Mouse (Mus musculus) kidney, adult 8-10 months (tissue): Measurements from ENCODE around the gene Slc22a14.

ENCODE experiments used
- DNase-seq, 2 experiments: peaks; one replicate each; pipeline ENCODE4 v3.0.0; 2022

Slc22a14 gene

GRCm38 (mm10) chr9:119192202-119192990 lies 173.0 kb downstream of the Slc22a14 start:
- DNase-seq: peak; percentile 83 to 86

DNA sequence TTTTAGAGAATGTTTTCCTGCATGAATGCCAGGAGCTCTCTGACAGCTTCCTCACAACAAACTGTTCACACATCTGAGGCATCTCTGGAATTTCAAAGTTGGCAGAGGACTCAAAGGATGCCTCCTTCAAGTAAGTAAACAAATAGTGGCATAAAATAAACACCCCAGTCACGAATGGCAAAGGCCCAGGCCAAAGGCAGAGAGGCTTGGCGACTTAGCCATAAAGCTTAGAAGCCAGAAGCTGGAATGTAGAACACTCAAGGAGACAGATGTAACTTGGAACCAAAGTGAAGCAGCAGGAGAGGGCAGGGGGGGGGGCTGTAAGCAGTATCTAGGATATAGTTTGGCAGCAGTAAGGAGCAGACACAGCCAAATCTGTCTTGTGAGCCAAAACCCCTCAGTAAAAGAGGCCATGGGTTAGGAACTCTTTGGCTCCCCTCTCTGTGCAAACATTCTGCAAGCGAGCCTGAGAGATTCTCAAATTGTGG lies 184.1 kb downstream of the Slc22a14 start:
- peak; percentile 53 to 82 for DNase-seq

DNA sequence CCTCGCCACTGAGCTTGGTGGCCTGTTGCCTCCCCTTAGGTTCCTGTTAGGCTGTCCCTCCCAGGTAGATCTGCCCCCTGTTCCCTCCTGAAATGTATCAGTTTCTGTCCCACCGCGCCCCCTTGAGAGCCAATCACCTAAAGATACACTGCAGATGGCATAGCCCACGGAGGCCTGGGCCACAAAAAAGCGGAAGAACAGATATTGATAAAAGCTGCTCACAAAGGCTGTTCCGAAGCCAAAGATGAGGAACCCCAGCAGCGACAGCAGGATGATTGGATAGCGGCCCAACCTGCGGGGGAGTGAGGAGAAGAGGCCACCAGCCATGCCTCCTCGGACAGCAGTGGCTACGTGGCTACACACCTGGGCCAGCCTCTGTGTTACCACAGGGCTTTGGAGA lies 186.1 kb downstream of the Slc22a14 start:
- no peak for DNase-seq

DNA sequence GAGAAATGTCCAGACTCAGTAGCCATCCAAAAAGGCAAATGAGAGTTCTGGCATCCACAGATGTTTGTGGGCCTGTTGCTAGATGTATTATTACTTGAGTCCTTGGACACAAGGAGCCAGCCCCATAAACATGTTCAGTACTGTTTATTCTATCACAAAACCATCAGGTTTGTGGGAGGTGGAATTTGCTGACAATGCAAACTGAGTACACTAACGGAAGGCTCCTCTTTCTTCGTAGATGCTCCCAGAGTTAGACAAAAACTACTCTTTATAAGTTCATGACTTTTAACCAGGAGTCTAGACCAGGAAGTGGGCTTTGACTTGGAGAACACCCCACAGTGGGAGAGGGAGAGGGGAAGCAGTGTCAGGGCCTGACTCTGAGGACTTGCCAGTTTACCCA lies 197.7 kb downstream of the Slc22a14 start:
- DNase-seq: no peak

DNA sequence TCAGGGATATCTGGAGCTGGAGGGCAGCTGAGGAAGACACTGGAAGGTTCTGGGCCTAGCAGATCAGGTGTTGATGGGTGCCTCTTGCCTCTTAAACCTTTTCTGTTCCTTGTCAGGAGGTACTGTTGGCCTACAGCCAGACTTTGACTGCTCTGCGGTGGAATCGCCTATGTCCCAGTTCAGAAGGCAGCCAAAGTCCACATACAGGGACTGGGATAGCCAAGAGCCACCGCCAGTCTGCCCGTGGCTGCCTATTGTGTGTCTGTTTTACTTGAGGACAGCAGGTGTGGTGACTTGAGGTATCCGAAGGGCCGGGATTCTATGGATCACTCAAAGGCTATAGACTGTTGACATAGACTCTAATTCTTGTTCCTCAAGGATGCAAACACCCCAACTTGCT lies 199.8 kb downstream of the Slc22a14 start:
- peak; percentile 82 to 89 for DNase-seq

GRCm38 (mm10) chr9:119164743-119165142 lies 200.6 kb downstream of the Slc22a14 start:
- peak; percentile 65 to 89 for DNase-seq

GRCm38 (mm10) chr9:119160689-119161088 lies 204.7 kb downstream of the Slc22a14 start:
- peak; percentile 93 for DNase-seq

DNA sequence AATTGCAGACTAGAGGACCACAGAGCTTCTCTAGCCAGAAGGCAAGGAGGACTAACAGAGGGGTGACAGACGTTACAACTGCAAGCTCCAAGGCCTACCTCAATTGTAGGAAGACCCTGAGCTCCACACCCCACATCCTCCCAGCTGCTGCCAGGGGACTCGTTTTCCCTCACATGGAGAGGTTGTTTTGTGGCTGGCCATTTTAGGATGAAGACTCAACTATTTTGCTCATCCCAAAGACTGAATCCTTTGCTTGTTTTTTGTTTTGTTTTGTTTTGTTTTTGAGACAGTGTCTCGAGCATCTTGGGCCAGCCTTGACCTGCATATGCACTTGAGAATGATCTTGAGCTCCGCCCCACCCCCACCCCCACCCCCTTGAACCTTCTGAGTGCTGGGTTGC lies 206.5 kb downstream of the Slc22a14 start, which contains the start of gene Gm47289:
TSS of gene Gm47289 (plus strand) at position 301 of the 400 bp plus-strand sequence.
- no peak for DNase-seq

DNA sequence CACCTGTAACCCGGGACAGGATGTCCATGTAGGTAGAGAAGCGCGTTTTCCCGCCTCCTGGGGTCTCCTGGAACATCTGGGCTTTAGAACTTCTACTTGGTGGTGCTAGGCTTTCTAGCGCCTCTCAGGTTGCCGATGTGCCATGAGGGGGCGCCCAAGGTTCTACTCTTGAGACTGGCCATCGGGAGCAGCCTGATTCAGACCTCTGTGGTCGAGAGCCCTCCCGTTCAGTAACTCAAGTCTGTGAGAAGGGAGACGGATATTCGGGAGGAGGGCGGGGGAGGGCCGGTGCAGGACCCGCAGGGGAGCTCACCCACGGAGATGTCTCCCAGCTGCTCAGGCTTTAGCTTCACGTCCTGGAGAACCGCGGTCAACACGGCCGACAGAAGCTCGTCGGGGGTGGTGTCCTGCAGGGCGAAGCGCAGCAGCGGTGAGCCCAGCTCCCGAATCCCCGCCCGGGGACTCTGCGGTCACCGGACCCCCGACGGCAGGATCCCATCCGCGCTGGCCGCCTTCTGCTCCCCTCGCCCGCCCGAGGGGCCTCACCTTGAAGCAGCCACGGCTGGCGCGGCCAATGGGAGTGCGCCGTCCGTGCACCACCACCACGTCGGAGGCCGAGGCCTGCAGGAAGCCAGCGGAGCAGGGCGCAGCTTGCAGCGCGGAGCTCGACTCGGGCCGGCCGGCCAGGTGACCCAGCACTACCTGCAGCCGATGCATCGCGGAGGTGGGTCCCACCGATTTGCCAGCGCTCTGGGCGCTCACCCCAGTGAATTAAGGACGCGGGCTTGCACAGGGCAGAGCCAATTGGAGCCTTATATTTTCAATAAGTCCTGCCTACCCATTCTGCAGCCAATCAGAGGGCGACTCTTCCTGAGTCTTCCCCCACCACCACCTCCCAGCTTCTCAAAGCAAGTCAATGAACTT lies 208.8 kb downstream of the Slc22a14 start, which contains the start of gene Acaa1b:
TSS of gene Acaa1b (minus strand) at position 816 of the 924 bp plus-strand sequence.
- DNase-seq: peak; percentile 88 to 93

GRCm38 (mm10) chr9:119155826-119156225 lies 209.5 kb downstream of the Slc22a14 start:
- DNase-seq: peak; percentile 32 to 49

GRCm38 (mm10) chr9:119155416-119155815 lies 209.9 kb downstream of the Slc22a14 start:
- peak; percentile 81 to 88 for DNase-seq

DNA sequence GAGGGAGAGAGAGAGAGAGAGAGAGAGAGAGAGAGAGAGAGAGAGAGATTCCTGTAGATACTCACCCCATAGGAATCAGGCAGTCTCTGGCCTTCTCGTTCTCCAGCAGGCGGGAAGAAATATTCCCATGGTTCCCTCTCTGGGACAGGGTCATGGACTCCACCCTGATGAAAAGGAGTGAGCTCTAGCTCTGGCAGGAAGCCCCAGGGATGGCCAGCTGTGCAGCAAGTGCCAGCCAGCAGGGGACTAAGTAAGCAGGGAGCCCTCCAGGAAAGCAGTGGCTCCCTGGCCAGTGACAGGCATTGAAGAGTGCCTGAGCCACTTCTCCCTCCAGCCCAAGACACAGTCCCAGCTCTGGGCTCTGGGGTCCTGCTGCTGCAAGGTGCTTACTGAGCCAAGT lies 213.6 kb downstream of the Slc22a14 start:
- no peak for DNase-seq

DNA sequence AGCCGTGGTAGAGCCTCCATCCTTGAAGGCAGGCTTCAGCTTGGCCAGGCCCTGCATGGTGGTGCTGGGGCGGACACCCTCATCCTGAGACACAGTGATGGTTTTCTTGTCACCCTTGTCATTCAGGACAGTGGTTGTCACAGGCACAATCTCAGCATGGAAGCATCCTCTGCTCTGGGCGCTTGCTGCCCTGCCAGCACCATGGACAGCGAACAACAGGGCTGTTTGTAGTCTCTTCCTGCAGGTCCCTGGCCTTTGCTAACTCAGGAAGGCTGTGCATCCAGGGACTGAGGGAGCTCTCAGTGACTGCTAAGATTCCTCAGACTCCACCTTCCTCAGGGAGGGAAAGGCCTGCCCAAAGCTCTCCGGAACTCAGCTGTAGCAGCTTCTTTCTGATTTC lies 215.8 kb downstream of the Slc22a14 start:
- DNase-seq: no peak

DNA sequence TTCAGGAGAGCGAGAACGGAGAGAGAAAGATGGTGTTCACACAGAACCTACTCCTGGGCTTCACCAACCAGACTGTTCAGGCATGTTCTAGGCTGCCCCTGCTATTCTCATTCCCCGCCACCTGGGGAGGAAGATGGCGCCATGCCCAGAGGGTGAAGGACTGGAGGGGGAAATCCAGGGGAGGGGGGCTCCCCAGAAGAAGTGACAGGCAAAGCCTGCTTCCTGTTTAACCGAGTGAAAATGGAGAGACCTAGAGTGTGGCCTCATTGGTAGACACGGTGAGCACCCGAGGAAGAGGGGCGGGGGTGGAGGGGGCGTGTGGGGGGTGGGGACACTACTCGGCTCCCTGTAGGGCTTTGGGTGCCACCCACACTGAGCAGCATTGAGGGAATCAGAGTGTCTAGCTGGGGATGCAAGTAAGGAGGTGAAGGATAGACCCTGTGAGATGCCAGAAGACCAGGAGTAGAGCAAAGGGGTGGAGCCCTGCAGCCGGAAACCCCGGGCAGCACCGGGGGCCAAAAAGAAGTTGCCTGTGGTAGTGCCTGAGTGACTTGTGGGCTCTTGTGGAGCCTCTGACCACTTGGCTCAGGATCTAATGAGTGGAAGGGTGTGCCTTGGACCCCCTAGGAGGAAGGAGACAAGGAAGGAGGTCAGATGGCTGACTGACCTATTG lies 219.1 kb downstream of the Slc22a14 start:
- DNase-seq: no peak

DNA sequence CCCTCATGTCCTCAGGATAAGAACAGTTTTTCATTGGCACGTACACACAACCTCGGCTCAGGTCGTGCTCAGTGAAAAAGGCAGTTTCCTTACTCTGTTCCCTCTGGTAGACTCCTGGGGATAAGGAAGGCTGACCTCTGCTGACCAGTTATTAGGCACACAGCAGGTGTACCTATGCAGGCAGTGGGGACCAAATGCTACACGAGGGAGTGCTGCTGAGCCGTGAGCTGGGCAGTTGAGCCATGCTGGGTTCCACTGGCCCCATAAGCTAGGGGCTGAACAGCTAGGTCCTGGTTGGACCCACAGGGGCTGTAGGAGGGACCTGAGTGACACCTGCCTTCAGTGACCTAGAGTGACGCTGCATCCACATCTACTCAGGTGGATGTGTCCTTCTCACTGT lies 219.7 kb downstream of the Slc22a14 start:
- DNase-seq: no peak

DNA sequence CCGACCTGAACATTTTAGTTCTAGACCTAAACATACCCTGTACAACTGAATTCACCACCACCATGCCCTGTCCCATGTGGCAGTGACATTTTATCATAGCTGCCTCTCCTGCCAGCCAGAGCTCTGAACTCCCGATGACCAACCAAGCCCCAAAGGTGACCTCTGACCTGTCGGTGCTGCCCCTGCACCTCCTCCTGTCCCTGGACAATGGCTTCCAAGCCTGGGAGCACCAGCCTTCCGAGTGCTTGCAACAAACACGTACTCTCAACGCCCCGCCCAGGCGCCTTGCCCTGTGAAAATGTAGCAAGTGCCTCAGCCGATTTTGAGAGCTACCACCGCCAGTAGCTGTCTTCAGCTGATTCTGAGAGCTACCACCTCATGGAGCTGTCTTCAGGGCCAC lies 220.2 kb downstream of the Slc22a14 start:
- no peak for DNase-seq

- no peak for DNase-seq
Observed at GRCm38 (mm10) chr9:119144696-119145095, 220.7 kb downstream of the Slc22a14 start.

DNA sequence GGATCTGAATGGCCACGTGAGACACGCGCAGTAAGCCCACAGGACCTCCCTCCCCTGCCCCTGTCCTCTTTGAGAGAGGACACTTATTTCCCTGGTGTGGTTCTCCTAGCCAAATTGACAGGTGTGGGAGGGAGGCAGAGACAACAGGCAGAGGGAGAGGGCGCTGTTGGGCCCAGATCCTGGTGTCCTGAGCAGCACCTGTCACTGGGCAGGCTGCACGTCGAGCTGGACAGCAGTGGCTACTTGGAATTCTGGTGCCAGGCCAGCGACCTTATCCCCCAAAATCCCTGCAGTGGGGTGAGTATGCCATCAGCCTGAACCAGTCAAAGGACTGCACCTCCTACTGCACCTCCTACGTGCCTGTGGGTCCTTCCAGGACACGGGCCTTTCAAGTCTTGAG lies 222.0 kb downstream of the Slc22a14 start:
- DNase-seq: no peak

GRCm38 (mm10) chr9:119142066-119142465 lies 223.3 kb downstream of the Slc22a14 start:
- DNase-seq: no peak

- DNase-seq: no peak
Observed at GRCm38 (mm10) chr9:119138836-119139235, 226.5 kb downstream of the Slc22a14 start.

- DNase-seq: peak; percentile 36 to 49
Observed at GRCm38 (mm10) chr9:119130692-119131091, 234.7 kb downstream of the Slc22a14 start.

- DNase-seq: no peak
Observed at GRCm38 (mm10) chr9:119128436-119129181, 236.7 kb downstream of the Slc22a14 start.
